Mouse (Mus musculus): ENCODE measurements at regions not wholly inside any gene's neighbourhood (a gene's known extent, or its start where the extent isn't known, plus 50 kb on each side); places are given as distances from the start of the nearest gene placed in this dataset.
"Not testable (repeated sequence)": the region's sequence is repeated elsewhere in the genome, so short reads cannot be mapped to it uniquely, and the experiment has no call there.

- 77% methylated on average over 3 of the region's 3 CpGs for WGBS
- not testable (repeated sequence) for H3K4me1 ChIP-seq (ENCODE audit: control insufficient read depth, insufficient read depth, low read length); H3K9ac ChIP-seq (replicated peaks; ENCODE audit: low read length); DNase-seq; H3K4me2 ChIP-seq (ENCODE audit: low read length); H3K27me3 ChIP-seq (ENCODE audit: control insufficient read depth, insufficient read depth, low read length); ATAC-seq (ENCODE audit: low FRiP score, low TSS enrichment); H3K9me3 ChIP-seq (ENCODE audit: control insufficient read depth, low read length); H3K36me3 ChIP-seq (ENCODE audit: control insufficient read depth, insufficient read depth, low read length); H3K4me3 ChIP-seq (replicated peaks; ENCODE audit: low read depth, low read length); H3K27ac ChIP-seq (replicated peaks; ENCODE audit: low read depth, low read length)
Observed at GRCm38 (mm10) chr17:13432256-13432655, 77.9 kb downstream of the Tcp10c start.

GRCm38 (mm10) chr17:13434146-13434545 is 79.8 kb downstream of the Tcp10c start:
- ATAC-seq (ENCODE audit: low FRiP score, low TSS enrichment) = peak; percentile 43; the same call in 1 of the 2 replicates
- H3K27ac ChIP-seq (replicated peaks; ENCODE audit: low read depth, low read length) = not testable (repeated sequence)
- 89% methylated on average over 7 of the region's 7 CpGs for WGBS

GRCm38 (mm10) chr17:13438790-13439189 is 84.4 kb downstream of the Tcp10c start:
- not testable (repeated sequence) for H3K9ac ChIP-seq (replicated peaks; ENCODE audit: low read length); H3K36me3 ChIP-seq (ENCODE audit: control insufficient read depth, insufficient read depth, low read length)
- 78% methylated on average over 1 of the region's 3 CpGs for WGBS

More at GRCm38 (mm10) chr17:13434146-13434545, 79.8 kb downstream of the Tcp10c start:
- not testable (repeated sequence) for H3K27me3 ChIP-seq (ENCODE audit: control insufficient read depth, insufficient read depth, low read length); H3K9ac ChIP-seq (replicated peaks; ENCODE audit: low read length); H3K9me3 ChIP-seq (ENCODE audit: control insufficient read depth, low read length); H3K4me3 ChIP-seq (replicated peaks; ENCODE audit: low read depth, low read length); H3K4me2 ChIP-seq (ENCODE audit: low read length); H3K4me1 ChIP-seq (ENCODE audit: control insufficient read depth, insufficient read depth, low read length); H3K36me3 ChIP-seq (ENCODE audit: control insufficient read depth, insufficient read depth, low read length); DNase-seq

GRCm38 (mm10) chr17:13440708-13441530 is 86.5 kb downstream of the Tcp10c start:
- 84% methylated on average over 9 of the region's 9 CpGs for WGBS
- H3K27ac ChIP-seq (replicated peaks; ENCODE audit: low read depth, low read length); DNase-seq; H3K4me3 ChIP-seq (replicated peaks; ENCODE audit: low read depth, low read length); H3K36me3 ChIP-seq (ENCODE audit: control insufficient read depth, insufficient read depth, low read length); H3K27me3 ChIP-seq (ENCODE audit: control insufficient read depth, insufficient read depth, low read length); H3K4me1 ChIP-seq (ENCODE audit: control insufficient read depth, insufficient read depth, low read length); H3K4me2 ChIP-seq (ENCODE audit: low read length); H3K9ac ChIP-seq (replicated peaks; ENCODE audit: low read length): not testable (repeated sequence)
- H3K9me3 ChIP-seq (ENCODE audit: control insufficient read depth, low read length) = peaks cover 14% of the 10 kb centered on the region
- ATAC-seq (ENCODE audit: low FRiP score, low TSS enrichment) = 0 out of 2 replicates have a peak, but pooled peaks have one; percentile 12

More at GRCm38 (mm10) chr17:13438790-13439189, 84.4 kb downstream of the Tcp10c start:
- not testable (repeated sequence) for H3K4me1 ChIP-seq (ENCODE audit: control insufficient read depth, insufficient read depth, low read length); H3K4me3 ChIP-seq (replicated peaks; ENCODE audit: low read depth, low read length); H3K27ac ChIP-seq (replicated peaks; ENCODE audit: low read depth, low read length); H3K27me3 ChIP-seq (ENCODE audit: control insufficient read depth, insufficient read depth, low read length); H3K9me3 ChIP-seq (ENCODE audit: control insufficient read depth, low read length); ATAC-seq (ENCODE audit: low FRiP score, low TSS enrichment); H3K4me2 ChIP-seq (ENCODE audit: low read length); DNase-seq

- not testable (repeated sequence) for H3K4me1 ChIP-seq (ENCODE audit: control insufficient read depth, insufficient read depth, low read length); DNase-seq; H3K36me3 ChIP-seq (ENCODE audit: control insufficient read depth, insufficient read depth, low read length); H3K4me2 ChIP-seq (ENCODE audit: low read length); H3K9ac ChIP-seq (replicated peaks; ENCODE audit: low read length); H3K4me3 ChIP-seq (replicated peaks; ENCODE audit: low read depth, low read length); H3K27ac ChIP-seq (replicated peaks; ENCODE audit: low read depth, low read length); H3K27me3 ChIP-seq (ENCODE audit: control insufficient read depth, insufficient read depth, low read length); ATAC-seq (ENCODE audit: low FRiP score, low TSS enrichment)
- peaks cover 14% of the 10 kb centered on the region for H3K9me3 ChIP-seq (ENCODE audit: control insufficient read depth, low read length)
- WGBS = 89% methylated on average over 5 of the region's 6 CpGs
Observed at GRCm38 (mm10) chr17:13442229-13442628, 87.9 kb downstream of the Tcp10c start.

- not testable (repeated sequence) for ATAC-seq (ENCODE audit: low FRiP score, low TSS enrichment); H3K9ac ChIP-seq (replicated peaks; ENCODE audit: low read length); H3K4me2 ChIP-seq (ENCODE audit: low read length); H3K4me1 ChIP-seq (ENCODE audit: control insufficient read depth, insufficient read depth, low read length); H3K36me3 ChIP-seq (ENCODE audit: control insufficient read depth, insufficient read depth, low read length); H3K27ac ChIP-seq (replicated peaks; ENCODE audit: low read depth, low read length); H3K4me3 ChIP-seq (replicated peaks; ENCODE audit: low read depth, low read length); H3K9me3 ChIP-seq (ENCODE audit: control insufficient read depth, low read length); H3K27me3 ChIP-seq (ENCODE audit: control insufficient read depth, insufficient read depth, low read length); DNase-seq
- WGBS = 85% methylated on average over 6 of the region's 7 CpGs
Observed at GRCm38 (mm10) chr17:13456869-13457600, 102.7 kb downstream of the Tcp10c start.

GRCm38 (mm10) chr17:13457942-13458341 is 103.6 kb downstream of the Tcp10c start:
- not testable (repeated sequence) for H3K36me3 ChIP-seq (ENCODE audit: control insufficient read depth, insufficient read depth, low read length); DNase-seq; H3K4me2 ChIP-seq (ENCODE audit: low read length); H3K27me3 ChIP-seq (ENCODE audit: control insufficient read depth, insufficient read depth, low read length); H3K9ac ChIP-seq (replicated peaks; ENCODE audit: low read length); H3K9me3 ChIP-seq (ENCODE audit: control insufficient read depth, low read length); H3K27ac ChIP-seq (replicated peaks; ENCODE audit: low read depth, low read length); H3K4me1 ChIP-seq (ENCODE audit: control insufficient read depth, insufficient read depth, low read length); H3K4me3 ChIP-seq (replicated peaks; ENCODE audit: low read depth, low read length)
- ATAC-seq (ENCODE audit: low FRiP score, low TSS enrichment) = peak; percentile 34; the same call in 1 of the 2 replicates
- WGBS = 73% methylated on average over 2 of the region's 2 CpGs

GRCm38 (mm10) chr17:13458814-13459213 is 104.4 kb downstream of the Tcp10c start:
- H3K4me2 ChIP-seq (ENCODE audit: low read length); H3K9me3 ChIP-seq (ENCODE audit: control insufficient read depth, low read length); H3K36me3 ChIP-seq (ENCODE audit: control insufficient read depth, insufficient read depth, low read length); H3K27ac ChIP-seq (replicated peaks; ENCODE audit: low read depth, low read length); H3K4me1 ChIP-seq (ENCODE audit: control insufficient read depth, insufficient read depth, low read length); H3K9ac ChIP-seq (replicated peaks; ENCODE audit: low read length); DNase-seq; H3K4me3 ChIP-seq (replicated peaks; ENCODE audit: low read depth, low read length); H3K27me3 ChIP-seq (ENCODE audit: control insufficient read depth, insufficient read depth, low read length): not testable (repeated sequence)
- 0 out of 2 replicates have a peak, but pooled peaks have one; percentile 28 for ATAC-seq (ENCODE audit: low FRiP score, low TSS enrichment)
- WGBS = no CpG with 5 or more reads among the region's 2 CpGs

All from midbrain, embryonic 14.5 days (tissue).